Mouse (Mus musculus) left cerebral cortex, postnatal 4 days (tissue): ENCODE measurements at regions not wholly inside any gene's neighbourhood (a gene's known extent, or its start where the extent isn't known, plus 50 kb on each side); places are given as distances from the start of the nearest gene placed in this dataset.
A peak's percentile ranks its signal among the peaks of the same experiment; 100 is the strongest.

Experiments used
- DNase-seq: peaks from one replicate; pipeline ENCODE4 v3.0.0-alpha.2; 2022
- intact Hi-C: fragments of 180-260 bp; cut with DNase I; formaldehyde crosslinking; loops from one replicate; pipeline ENCODE4 v1.15.1; 2025

DNA sequence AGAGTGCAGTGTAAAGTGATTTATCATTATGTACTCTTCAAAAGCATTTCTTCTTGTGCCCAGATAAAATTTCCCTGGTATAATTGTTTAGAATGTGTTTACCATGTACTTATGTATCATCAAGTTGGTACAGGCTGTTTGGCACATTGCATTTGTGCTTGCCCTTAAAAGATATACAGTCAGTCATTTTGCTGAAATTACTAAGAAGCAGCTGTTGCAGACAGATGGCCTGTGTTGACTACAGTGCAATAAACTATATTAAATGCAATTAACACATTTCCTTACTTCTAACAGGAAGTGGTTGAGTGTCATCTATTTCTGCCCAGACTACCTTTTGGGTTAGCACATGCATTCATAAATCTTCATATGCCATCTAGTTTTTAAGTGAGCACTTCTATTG lies 954.9 kb upstream of the 4931408C20Rik start:
- intact Hi-C loops = no loop called here
- no peak for DNase-seq

DNA sequence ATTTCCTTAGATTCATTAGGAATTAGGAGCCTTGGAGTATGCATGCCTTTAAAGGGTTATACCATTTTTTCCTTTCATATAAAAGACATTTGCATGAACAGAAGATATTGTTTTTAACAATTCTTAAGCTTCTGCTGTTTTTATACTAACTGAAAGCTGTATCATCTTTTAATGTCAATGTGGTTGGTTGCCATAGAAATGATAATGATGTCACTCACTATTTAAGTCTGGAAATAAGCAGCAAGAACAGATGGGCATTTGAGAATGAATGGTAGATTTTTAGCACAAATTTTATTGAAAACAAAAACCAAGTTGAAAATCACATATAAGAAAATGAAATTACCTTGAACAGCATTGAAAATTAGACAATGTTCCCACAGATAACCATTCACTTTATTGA lies 941.8 kb upstream of the 4931408C20Rik start:
- DNase-seq = no peak
- intact Hi-C loops = no loop called here

DNA sequence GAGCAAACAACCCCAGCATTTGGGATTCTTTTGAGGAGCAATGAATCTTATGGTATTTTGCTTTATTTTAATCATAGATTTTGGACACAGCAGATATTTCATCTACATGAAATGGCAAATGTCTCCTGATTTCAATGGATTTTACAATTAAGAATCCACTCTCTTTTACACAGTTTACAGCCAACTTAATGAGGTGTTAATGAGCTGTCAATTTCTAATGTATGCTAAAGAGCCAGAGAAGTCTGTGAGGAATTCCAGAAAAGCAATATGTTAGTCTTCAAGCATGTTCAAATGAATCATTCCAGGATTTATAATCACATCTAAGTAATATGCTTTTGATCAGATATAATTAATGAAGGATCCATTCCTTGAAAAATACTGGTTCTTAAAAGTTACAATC lies 929.0 kb upstream of the 4931408C20Rik start:
- no peak for DNase-seq
- intact Hi-C loops = no loop called here

DNA sequence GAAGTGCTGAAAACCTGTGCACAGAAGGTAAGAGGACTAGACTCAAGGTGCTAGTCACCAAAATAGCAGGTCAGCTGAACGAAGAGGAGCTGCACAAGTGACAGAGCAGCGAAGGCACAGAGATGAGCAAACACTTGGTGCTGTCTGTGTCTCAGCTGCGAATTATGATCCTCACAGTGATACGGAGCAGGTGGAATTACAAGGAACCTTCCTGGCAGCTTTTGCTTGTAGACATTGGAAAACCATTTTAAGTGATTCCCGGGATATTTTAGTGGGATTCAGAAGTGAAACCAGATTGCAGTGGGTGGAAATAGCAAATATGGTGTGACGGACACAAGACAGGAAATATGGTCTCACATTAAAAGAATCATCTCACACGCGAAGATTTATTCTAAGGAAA lies 921.3 kb upstream of the 4931408C20Rik start:
- intact Hi-C loops = no loop called here
- no peak for DNase-seq

DNA sequence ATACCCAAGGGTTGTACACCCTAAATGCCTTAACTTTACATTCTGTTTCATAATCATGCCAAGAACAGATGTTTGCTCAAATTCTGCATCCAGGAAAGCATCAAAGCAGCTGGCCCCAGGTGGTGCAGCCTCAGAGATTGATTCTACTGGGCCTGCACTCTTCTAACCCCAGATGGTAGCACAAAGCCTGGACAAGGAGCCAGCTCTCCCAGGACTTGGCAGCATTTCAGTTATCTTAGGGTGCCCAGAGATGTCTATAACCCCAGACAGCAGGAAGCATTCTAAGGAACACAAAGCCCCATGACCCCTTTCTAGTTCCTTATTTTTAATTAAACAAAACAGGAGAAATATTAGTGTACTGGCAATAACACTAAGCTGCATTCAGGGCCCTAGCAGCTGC lies 891.5 kb upstream of the 4931408C20Rik start:
- intact Hi-C loops = no loop called here
- DNase-seq = peak; percentile 61

DNA sequence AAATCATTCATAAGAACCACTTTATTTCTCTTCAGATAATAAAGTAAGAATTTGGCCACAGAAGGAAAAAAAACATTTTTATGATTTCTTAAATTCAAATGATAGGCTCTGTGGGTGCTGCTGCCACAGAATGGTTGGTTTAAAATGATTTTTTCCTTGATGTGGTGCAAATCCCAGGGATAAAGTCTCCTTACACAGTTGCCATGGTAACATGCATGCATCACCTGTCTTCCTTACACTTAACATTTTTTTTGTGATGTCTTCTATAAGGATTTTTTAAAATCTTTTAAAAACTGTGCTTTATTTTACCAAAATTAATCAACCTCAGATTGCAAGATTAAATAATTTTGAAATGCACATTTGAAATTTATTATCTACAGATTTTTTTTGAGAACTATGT lies 872.2 kb upstream of the 4931408C20Rik start:
- no peak for DNase-seq
- intact Hi-C loops = no loop called here

DNA sequence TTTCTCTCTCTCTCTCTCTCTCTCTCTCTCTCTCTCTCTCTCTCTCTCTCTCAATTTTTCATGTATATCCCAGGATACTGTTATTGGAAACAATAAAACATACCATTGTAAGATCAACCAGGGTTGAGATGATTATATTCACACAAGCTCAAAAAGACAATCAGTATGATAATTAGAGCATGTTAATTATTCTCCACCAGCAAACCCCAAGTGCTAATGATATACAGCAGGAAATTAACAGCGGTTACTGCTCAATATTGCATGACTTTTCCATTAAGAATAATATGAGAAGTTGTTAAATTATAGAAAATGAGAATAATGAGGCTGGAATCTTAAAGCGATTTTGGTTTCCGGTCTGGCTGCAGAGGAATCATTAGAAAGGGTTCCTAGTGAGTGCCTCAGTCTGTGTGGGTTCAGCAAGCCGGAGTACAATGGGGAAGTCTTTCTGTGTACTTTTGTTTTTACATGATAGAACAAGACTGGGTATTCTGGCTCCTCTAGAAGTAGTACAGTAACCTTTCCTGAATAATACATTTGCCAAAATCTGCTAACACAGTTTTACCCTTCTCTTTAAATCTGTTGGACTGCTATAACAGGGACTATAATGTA lies 823.6 kb upstream of the 4931408C20Rik start:
- intact Hi-C loops = no loop called here
- DNase-seq = no peak

DNA sequence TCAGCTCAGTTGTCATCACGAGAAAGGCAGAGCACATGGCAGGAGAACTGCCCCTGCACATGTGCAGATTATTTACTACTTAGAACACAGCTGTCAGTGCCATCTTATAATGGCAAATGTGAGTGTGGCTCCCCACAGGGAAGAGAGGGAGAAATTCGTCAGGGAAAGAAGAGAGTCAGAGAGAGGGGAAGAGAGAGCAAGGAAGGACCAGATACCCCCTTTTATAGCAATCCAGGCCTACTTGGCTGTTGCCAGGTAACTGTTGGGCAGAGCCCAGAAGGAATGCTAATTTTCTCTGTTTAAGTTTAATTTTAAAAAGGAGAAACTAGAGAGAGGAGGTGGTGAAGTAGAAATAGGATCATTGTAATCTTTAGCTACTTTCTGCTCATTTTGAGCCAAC lies 816.5 kb upstream of the 4931408C20Rik start:
- intact Hi-C loops = no loop called here
- no peak for DNase-seq

DNA sequence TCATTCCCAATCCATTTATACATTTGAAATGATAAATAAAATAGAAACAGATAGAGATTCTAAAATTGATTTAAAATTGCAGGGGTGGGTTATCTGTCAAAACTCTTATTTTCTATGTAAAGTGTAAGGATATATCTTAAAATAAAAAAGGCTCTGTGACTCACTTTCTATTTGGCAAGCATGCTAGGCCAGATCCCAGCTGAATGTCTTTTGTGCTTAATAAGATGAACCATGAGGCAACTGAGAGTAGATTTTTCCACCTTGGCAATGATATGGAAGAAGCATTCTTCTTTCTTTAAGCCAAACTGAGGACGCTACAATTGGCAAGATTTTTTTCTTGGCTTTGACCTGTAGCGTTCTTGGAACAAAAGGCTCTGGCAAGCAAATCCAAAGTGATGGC lies 791.7 kb upstream of the 4931408C20Rik start:
- intact Hi-C loops = no loop called here
- no peak for DNase-seq

DNA sequence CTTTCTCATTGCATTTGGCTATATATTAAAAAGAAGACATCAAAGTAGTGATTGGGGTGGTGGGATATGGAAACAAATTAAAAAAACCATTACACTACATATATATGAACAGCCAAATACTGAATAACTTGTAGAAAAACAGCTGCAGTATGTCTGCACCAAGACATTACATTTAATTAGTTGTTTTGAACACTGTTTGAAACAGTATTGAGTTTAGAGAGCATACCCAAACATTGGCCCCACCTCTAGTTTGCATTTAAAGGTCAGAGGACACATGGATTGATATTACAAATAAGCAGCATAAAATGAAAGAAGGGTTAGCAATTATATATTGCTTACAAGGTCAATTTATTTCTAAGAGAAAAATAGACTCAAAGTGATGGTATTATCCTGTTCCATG lies 758.8 kb upstream of the 4931408C20Rik start:
- DNase-seq = no peak
- intact Hi-C loops = no loop called here
